Mouse (Mus musculus) central nervous system, embryonic 14 days (tissue): Measurements from ENCODE around the gene Morn3. TPM values are rescaled to one million over a fixed set of nuclear protein-coding genes. Genes with fewer than 3 reads are reported as not detected.

Experiments used
- polyA plus RNA-seq: library from polyadenylated mRNA; depleted of rRNA; stranded (reverse); fragments of >200 nt; gene quantifications from 2 replicates; pipeline ENCODE4 v1.2.3, GENCODE M21; 2012; rRNA removed

Morn3 gene
- 0.26 and 0.29 TPM in 2 replicates for polyA plus RNA-seq

DNA sequence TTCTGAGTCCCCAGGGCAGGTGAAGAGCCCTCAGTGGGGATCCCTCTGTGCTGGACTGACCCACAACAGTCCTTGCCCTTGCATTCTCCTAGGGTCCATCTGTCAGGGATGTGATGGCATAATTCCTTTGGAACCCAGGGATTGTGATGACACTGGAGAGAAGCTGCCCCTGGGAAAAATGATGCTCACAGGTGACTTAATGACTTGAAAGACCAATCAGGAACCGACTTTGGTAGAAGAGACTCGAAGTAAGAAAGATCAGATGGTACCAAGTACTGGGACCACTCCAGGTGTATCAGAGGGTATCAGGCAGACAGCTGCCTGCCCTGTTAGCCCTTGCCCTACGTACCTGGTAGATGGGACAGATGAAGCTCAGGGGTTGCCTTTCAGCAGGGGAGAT is at the start of gene Morn3:
TSS of gene Morn3 (minus strand) at position 101 of the 400 bp plus-strand sequence.

DNA sequence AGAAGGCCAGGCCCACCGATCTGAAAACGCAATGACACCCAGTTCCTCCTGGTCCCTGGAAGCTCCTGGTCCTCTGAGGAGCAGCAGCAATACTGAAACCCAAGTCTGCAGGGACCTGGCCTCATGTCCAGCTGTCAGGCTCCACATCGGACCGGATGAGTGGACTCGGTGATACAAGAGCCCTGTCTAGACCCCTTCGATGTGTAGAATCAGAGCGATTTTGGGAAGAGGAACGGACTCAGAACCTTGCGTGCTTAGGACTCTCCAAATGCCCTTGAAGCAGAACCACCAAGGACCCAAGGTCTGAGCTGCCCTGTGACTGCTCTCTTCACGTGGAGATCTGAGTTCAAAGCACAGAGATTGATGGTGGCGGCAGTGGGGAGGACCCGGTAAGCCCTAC is 21.3 kb upstream of the Morn3 start, which contains the start of gene Tmem120b:
TSS of gene Tmem120b (plus strand) at position 301 of the 400 bp plus-strand sequence.

DNA sequence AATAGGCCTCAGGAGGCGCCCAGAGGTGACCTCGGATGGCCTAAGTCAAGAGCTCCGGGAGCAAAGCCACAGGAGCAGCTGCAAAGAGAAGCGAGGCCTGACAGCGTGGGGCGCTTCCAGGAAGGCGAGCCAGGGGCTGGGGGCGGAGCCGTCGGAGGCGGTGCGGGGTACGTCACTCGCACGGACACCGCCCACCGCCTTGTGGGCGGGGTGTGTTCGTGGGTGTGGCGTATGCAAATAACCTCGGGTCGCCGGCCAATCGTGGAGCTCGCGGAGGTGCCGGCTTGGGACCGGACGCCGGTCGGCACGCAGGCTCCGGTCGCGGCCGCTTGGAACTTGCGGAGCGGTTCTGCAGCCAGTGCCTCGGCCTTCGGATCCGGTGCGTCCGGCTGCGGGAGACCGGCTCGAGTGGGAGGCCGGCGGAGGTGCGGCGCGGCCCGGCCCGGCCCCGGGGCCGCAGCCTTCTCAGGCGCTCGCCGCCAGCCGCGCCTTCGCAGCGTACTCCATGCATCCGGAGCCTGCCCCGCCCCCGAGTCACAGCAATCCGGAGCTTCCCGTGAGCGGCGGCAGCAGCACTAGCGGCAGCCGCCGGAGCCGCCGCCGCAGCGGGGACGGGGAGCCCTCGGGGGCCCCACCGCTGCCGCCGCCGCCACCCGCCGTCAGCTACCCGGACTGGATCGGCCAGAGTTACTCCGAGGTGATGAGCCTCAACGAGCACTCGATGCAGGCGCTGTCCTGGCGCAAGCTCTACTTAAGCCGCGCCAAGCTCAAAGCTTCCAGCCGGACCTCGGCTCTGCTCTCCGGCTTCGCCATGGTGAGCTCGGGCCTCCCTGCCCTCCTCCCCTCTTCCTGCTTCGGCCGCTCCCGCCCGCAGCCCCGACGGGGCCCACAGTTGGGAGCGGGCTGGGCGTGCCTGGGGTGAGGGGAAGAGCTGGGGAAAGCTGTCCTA is 31.8 kb downstream of the Morn3 start, which contains the start of gene Orai1:
TSS of gene Orai1 (plus strand) at position 322 of the 949 bp plus-strand sequence.

DNA sequence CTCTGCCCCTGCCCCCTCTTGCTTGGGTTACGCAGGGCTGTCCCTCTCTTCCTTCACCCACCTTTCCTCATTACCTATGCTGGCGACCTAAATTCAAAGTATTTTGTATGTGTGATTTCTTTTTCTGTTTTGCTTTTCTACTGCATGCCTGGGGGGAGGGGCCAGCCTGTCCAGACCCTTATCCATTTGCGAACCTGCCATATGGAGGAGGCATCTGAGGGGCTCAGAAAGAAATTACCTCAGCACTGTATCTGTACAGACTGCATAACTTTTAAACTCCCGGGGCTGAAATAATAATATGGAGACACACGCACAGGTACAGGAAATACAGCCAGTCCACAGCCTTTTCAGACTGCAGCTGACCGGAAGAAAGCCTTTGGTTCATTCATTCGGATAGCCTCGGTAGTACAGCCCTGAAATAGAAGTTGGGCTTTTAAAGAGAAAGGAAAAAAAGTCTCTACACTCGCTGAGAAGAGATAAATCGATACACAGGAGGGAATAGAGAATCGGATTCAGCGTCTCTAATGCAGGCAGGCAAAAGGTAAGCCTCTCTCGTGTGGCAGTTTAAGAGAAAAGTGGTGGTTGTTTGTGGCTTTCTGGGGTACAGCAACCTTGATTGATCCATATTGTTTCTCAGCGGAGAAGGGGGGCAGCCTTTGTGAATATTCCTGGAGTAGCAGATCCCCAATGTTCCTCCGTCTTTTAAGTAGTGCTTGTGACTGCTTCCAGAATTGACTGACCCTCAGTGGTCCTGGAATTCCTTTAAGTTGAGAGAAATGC is 57.1 kb downstream of the Morn3 start, which contains the start of gene Kdm2b:
TSS of gene Kdm2b (minus strand) at position 273 of the 780 bp plus-strand sequence.

Other genes with a start within 250 kb of the Morn3 start
- gene Anapc5, start 225.7 kb downstream of the Morn3 start, polyA plus RNA-seq: 648 and 686 TPM in 2 replicates
- 33.9 and 38.7 TPM in 2 replicates for gene Rnf34, start 197.0 kb downstream of the Morn3 start, polyA plus RNA-seq
- 79.0 and 91.3 TPM in 2 replicates for gene Kdm2b, start 57.2 kb downstream of the Morn3 start, polyA plus RNA-seq
- gene Orai1, start 31.9 kb downstream of the Morn3 start, polyA plus RNA-seq: 15.2 and 16.0 TPM in 2 replicates
- gene Tmem120b, start 21.4 kb upstream of the Morn3 start, polyA plus RNA-seq: 12.9 and 15.0 TPM in 2 replicates
- gene Rhof, start 85.7 kb upstream of the Morn3 start, polyA plus RNA-seq: 7.1 and 7.3 TPM in 2 replicates
- 11.6 and 14.9 TPM in 2 replicates for gene Setd1b, start 95.2 kb upstream of the Morn3 start, polyA plus RNA-seq
- gene Psmd9, start 122.4 kb upstream of the Morn3 start, polyA plus RNA-seq: 34.6 and 37.7 TPM in 2 replicates
- gene Hpd, start 135.7 kb upstream of the Morn3 start, polyA plus RNA-seq: not detected in 2 replicates
- 2.2 and 2.6 TPM in 2 replicates for gene Wdr66, start 205.1 kb upstream of the Morn3 start, polyA plus RNA-seq